Mouse (Mus musculus): ENCODE data around the gene Mr1.

The Mr1 gene

GRCm38 (mm10) chr1:155127429-155127934 is 19.1 kb downstream of the Mr1 start:
- DNase-seq (ENCODE audit: inconsistent ontology term) = no peak

- peak; percentile 25 for DNase-seq (ENCODE audit: inconsistent ontology term)
These were observed 19.9 kb downstream of the Mr1 start for GRCm38 (mm10) chr1:155126716-155127115.

DNA sequence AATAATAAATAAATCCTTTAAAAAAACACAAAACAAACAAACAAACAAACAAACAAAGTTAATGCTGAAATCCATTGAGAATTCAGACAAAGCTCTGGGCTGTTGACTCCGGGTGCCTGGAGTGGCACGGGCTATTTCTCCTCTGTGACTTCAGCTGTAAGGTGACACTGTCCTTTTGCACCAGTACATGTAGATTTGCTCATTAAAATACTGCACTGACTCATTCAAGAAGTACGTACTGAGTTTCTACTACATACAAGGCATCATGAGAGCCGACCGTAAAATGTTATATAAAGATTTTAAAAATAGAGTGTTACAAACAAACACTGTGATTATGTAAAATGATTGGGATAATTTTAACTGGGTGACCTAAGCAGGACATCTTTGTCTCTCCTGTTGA is 22.2 kb downstream of the Mr1 start:
- DNase-seq (ENCODE audit: inconsistent ontology term) = no peak

DNA sequence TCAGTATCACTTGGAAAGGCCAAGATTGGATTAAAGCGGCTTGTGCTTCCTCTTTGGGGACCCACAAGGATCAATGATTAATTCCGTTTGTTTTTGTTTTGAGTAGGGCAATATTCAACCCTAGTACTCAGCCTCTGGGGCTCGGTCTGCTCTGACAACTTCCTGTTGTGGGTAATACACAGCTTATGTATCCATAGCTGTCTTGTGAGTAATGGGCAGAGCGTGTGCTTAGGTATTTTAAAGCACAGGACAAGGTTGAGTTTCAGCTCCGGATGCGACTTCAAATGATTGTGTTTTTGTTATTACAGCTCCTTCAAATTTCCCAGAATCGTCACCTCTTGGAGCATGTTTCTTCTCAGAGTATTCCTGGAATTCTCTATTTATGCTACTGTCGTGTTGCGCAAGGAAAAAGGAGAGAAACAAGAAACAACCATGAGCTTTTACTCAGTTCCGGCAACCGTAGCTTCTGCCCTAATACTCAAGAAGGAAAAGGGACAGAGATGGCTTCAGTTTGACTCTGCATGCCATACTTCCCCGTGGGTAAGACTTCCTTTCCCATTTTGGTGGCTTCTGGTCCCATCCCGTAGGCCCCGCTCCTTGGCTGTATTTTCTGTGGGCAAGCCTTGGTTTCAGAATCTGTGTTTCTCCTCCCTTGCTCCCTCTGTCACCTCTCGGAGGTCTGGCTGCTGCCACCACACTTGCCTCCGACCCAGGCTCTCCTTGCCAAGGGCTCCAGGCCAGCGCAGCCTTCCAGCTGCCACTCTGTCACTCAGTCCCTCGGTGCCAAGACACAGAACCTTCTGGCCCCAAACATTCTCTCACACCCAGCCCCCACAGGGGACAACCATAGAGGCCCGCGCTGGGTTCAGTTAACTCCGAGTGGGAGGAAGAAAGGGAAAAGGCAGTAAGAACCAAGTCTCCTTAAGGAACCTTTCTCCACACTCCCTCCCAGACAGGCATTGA is 24.4 kb downstream of the Mr1 start:
- DNase-seq (ENCODE audit: inconsistent ontology term) = peak; percentile 48

GRCm38 (mm10) chr1:155119719-155120118 is 26.9 kb downstream of the Mr1 start:
- DNase-seq (ENCODE audit: inconsistent ontology term) = no peak

GRCm38 (mm10) chr1:155113946-155114345 is 32.7 kb downstream of the Mr1 start:
- DNase-seq (ENCODE audit: inconsistent ontology term) = no peak

DNA sequence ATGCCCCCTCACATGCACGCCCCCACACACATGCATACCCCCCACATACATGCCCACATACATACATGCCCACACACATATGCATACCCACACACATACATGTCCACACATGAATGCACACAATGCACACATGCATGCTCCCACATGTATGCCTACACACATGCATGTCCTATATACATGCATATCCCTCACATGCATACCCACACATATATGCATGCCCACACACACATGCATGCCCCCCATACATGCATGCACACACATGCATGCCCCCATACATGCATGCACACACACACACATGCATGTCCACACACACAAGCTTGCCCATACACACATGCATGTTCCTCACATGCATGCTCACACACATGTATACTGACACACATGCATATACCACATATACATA is 33.7 kb downstream of the Mr1 start:
- no peak for DNase-seq (ENCODE audit: inconsistent ontology term)

GRCm38 (mm10) chr1:155112118-155112517 is 34.5 kb downstream of the Mr1 start:
- no peak for DNase-seq (ENCODE audit: inconsistent ontology term)

DNA sequence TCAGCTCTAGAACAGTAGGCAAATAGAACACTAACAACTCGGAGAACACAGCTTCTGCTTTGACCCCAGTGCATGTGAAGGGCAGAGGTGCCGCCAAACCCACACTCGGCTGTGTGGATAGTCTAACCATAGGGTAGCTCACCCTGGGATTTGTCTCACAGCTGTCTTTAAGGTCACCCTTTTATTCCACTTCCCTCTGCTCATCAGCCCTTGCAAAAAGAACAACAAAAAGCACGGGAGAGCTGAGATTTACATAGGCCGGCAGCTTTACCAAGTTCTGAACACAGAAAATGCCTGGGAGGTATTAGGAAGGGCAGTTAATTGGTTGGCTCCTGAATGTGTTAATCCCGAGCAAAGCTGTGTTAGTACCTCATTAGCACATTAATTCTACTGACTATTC is 35.1 kb downstream of the Mr1 start:
- no peak for DNase-seq (ENCODE audit: inconsistent ontology term)

GRCm38 (mm10) chr1:155109387-155110350 is 36.9 kb downstream of the Mr1 start:
- peak; percentile 80 for DNase-seq (ENCODE audit: inconsistent ontology term)

GRCm38 (mm10) chr1:155108412-155108811 is 38.2 kb downstream of the Mr1 start:
- DNase-seq (ENCODE audit: inconsistent ontology term) = peak; percentile 43

DNA sequence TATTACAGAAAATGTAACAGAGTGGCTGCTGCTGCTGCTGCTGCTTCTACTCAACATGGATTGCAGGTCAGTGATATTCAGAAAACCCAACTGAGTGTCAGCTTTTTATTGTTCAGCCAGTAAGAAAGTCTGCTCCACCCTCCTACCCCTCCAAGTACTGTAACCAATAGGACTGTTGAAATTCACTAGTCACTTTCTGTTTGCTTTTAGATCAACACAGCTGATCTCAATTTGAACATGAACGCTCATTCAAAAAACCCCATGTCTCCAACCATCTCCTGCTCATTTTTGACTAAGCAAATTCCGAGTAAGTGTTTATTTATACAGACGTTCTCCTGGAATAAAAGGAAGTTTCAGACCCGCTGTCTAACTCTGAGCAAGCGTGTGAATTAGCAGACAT is 38.8 kb downstream of the Mr1 start:
- no peak for DNase-seq (ENCODE audit: inconsistent ontology term)

- no peak for DNase-seq (ENCODE audit: inconsistent ontology term)
These were observed 40.3 kb downstream of the Mr1 start for GRCm38 (mm10) chr1:155106310-155106709.

DNA sequence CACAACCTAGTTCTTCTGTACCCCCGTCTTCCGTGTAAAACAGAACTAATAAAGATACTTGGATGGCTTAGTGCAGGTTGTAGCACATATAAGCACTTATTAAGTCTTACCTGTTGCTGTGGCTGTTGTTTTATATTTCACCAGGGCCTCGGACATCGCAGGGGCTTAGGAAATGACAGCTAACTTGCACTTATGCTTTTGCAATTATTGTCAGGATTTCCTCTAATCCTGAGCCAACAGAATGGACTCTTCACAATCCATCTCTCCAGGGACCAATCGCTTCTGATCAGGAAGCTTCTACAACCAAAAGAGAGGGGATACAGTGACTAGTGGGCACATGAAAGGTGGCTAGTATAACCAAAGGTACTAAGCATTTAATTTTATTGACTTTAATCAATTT is 42.6 kb downstream of the Mr1 start:
- no peak for DNase-seq (ENCODE audit: inconsistent ontology term)

DNA sequence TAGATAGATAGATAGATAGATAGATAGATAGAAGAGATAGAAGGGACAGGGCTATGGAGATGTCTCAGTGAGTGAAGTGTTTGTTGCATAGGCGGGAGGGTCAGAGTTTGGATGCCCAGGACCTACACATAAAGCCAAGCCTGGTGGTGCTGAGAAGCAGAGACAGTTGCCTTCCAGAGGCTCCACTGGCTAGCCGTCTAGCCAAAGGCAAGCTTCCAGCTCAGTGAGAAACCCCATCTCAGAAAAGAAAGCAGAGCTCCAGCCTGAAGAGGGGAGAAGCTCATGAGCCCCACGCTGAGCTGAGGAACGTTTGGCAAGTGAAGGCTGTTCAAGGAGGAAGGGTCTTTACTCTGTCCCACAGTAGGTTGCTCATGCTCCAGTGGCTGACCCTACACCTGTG is 44.0 kb downstream of the Mr1 start:
- DNase-seq (ENCODE audit: inconsistent ontology term) = no peak

DNA sequence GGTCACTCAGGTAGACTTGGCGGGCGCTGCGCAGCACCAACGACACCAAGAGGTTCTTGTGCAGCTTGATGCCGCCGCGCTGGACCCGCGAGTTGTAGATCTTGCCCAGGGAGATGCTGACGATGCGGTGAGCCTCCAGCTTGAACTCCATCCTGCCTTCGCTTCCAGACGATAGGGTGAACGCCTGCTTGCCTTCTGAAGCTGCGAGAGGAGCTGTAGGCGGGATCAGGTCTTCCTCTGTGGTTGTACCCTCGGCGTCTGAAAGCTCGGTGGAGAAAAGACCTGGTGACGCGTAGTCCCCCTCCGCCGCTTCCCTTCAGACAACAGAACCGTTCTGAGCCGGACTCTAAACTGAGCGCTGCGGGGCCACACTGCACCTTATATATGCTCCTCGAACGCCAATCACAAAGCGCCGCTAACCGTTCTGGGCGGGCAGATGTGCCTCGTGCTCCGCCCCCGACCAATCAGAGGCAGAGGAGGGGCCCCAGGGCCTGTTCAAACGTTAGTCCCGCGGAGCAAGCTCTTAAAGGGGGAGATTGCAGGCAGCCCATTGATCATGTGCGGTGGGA is 47.2 kb downstream of the Mr1 start, which contains the start of gene Ier5:
Ier5 (minus strand) TSS at position 357 of the 569 bp plus-strand sequence.
- peak; percentile 98 for DNase-seq (ENCODE audit: inconsistent ontology term)

DNA sequence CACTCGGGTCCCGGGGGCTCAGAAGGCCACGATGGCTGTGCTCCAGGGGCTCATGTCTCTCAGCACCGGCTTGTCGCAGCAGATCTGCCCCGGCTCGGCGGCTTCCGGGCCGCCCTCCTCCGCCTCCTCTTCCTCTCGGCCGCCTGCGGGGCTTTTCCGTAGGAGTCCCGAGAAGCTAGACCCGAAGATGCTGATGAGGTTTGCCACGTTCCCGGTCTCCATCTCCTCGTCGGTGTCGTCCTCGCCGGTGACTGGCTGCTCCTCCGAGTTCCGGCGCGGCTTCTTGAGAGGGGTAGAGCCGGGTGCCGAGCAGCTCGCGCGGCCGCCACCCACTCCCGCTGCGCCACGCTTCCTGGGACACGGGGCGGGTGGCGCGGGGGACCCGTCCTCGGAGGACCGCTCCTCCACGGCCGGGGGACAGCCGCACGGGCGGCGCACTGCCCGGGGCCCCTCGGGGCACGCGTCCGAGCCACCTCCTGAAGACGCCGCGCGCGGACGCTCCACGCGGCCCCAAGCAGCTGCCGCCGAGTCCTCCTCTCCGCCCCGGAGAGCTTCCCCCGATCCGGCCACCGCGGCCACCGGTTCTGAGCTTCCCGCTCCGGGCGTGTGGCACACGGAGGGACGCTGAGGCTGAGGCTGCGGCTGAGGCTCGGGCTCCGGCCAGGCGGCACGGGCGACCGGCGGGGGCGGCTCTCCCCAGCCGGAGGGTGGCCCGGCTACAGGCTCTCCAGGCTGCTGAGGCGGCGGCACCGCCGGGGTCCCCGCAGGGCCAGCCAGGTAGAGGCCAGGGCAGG is 47.9 kb downstream of the Mr1 start:
- DNase-seq (ENCODE audit: inconsistent ontology term) = peak; percentile 67

- DNase-seq (ENCODE audit: inconsistent ontology term) = peak; percentile 52
These were observed 48.6 kb downstream of the Mr1 start for GRCm38 (mm10) chr1:155097931-155098485.

DNA sequence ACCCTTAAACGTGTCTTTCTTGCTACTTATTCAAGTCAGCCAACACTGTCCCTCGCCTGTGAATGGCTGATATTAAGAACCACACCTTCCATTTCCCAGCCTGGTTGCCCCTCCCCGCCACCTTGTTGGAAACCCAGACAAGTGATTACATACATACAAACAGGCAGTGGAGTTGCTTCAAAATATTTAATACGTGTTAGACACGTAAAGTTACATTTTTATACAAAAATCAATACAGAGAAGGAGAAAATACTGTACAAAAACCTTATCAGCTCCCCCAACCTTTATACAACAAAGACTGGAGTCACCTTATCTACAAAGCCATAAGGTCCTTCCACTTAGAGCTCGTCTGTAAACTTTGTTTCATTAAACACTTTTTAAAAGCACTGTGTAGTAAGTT is 49.3 kb downstream of the Mr1 start:
- peak; percentile 43 for DNase-seq (ENCODE audit: inconsistent ontology term)

DNA sequence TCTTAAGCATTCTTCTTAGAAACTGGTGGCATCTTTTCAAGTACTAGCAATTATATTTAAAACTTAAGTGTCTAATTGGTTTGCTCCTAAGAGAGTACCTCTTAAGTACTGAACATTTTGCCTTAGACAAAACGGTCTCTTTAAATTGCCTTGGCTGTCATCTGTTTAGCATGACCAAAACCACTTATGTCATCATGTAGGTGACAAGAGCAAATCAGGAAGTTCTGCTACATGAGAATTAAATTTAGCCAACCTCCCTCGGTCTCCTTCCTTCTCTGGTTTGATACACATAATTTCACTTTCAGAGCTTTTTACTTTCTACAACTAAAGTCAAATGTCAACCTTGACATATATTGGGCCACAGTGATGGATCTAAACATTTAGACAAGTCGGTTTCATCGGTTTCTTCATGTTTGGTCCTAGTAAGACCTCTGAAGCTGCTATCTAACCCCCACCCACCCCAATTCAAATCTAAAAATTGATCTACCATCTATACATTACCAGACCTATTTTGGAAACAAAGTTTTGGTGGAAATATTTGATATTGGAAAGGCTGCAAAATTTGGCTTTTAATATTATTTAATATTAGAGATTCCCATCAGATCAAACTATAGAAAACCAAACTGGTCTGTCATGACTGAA is 49.9 kb downstream of the Mr1 start:
- no peak for DNase-seq (ENCODE audit: inconsistent ontology term)

All from Muller cell, postnatal 12 days (primary cell).